Mouse (Mus musculus): Measurements from ENCODE around the gene Tceal7.

GRCm38 (mm10) chrX:136245521-136246071 is 31.0 kb downstream of the Tceal7 start:
- no peak for TF ChIP-seq MAFK (IDR thresholded peaks at IDR 0.05; ENCODE audit: insufficient read depth, low read depth, low read length)
- TF ChIP-seq ZC3H11A (IDR thresholded peaks at IDR 0.05; ENCODE audit: borderline replicate concordance, low read depth, low read length): no peak
- no peak for TF ChIP-seq ZNF384 (IDR thresholded peaks at IDR 0.05; ENCODE audit: low read depth, low read length)
